Mouse (Mus musculus): ENCODE measurements around the gene Mars. TPM values are rescaled to one million over a fixed set of nuclear protein-coding genes. Genes with fewer than 3 reads are reported as not detected.

Gene Mars
- 110 and 135 TPM in 2 replicates for total RNA-seq (2021)
- long read RNA-seq, transcript Mars-206 (22 exons, 2,962 nt), result minor isoform, 33 of 278 reads
- long read RNA-seq, transcript Mars-201 (21 exons, 2,939 nt), result major isoform, 207 of 278 reads
- long read RNA-seq, partial matches to known transcripts, result 18 of 278 reads
- long read RNA-seq, other reads (novel, unspliced or antisense), result 16 of 278 reads

GRCm38 (mm10) chr10:127311476-127312355 is at the start of gene Mars:
Gene Mars, minus strand, starts transcription at chr10:127311786.
- DNase-seq, result peak; percentile 88

DNA sequence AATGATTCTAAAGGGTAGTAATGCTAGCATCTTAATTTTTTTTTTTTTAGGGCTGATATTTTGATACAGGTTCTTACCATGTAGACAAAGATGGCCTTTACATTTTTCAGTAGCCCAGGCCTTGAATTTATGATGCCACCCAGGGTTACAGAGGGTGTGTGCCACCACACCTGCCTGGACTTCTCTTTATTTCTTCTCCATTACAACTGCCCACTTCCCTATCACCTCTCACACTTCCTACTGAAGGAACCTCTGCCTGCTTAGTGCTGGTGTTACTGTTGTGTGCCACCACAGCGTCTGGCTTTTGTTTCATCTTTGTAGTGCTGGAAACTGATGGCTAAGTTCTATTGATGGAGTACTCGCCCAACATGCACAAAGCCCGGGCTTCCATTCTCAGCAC is 49.1 kb upstream of the Mars start:
- DNase-seq, result no peak

GRCm38 (mm10) chr10:127355336-127355735 is 43.8 kb upstream of the Mars start:
- no peak for DNase-seq

GRCm38 (mm10) chr10:127353909-127354895 is 42.6 kb upstream of the Mars start, which contains the start of gene Inhbe:
Gene Inhbe, minus strand, starts transcription at chr10:127354411.
- DNase-seq, result no peak

DNA sequence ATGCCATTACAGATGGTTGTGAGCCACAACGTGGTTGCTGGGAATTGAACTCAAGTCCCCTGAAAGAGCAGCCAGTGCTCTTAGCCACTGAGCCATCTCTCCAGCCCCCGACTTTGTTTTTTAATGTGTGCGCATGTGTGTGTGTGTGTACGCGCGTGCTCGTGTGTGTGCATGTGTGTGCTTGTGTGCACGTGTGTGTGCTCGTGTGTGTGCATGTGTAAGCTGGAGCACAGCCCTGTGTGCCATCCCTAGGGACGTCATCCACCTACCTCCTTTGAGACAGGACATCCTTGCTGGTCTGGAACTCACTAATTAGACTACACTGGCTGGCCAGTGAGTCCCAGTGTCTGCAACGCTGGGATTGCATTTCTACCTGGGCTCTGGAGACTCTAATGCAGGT is 41.2 kb upstream of the Mars start:
- DNase-seq, result no peak

DNA sequence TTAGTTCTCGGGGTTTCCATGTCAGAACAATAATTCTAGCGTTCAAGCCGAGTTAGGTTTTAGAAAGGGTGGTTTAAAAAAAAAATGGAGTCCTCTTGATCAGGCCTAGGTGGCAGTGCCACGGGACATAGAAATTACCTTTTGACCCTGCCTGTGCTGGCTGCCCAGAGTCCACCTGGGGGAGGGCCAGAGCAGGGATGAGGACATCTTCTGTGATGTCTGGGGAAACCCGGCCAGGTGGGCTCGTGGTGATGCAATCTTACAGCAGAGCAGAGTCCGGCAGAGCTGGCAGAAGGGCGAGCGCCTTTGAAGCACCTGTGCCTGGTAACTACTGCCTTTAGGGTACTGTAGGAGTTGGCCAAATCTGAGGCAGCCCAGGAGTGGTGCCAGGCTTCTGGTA is 40.6 kb upstream of the Mars start:
- DNase-seq, result no peak

- no peak for DNase-seq
Observed at GRCm38 (mm10) chr10:127351719-127352118, 40.1 kb upstream of the Mars start.

GRCm38 (mm10) chr10:127351285-127351595 is 39.7 kb upstream of the Mars start:
- DNase-seq, result no peak

DNA sequence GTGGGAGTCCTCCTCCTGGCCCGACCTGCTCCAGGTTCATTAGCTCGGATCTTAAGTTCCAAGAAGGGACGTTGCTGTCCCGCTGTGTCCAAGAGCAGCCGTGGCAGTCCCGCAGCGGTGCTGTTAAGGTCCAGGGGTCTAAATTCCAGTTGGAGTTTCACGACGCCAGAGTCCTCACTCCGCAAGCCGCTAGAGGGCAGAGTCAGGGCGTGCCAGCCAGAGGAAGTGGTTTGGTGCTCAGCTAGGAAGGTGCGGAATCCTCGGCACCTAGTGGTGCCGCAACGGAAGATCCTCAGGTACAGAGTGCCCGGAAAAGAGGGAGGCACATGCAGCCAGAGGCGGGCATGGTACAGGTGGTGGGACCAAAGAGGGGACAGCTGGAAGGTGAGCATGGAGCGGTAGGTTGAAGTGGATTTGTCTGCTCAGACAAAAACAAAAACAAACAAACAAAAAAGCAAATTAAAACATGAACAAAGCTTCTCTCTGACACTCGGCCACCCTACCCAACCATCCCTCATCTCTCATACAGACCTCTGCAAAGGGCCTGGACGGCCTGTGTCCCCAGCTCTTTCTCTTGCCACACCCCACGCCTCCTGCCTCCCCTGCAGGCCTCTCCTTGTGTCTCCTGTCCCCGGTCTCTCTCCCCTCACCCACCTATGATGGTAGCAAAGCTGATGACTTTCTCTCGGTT is 39.2 kb upstream of the Mars start:
- peak; percentile 71 for DNase-seq

DNA sequence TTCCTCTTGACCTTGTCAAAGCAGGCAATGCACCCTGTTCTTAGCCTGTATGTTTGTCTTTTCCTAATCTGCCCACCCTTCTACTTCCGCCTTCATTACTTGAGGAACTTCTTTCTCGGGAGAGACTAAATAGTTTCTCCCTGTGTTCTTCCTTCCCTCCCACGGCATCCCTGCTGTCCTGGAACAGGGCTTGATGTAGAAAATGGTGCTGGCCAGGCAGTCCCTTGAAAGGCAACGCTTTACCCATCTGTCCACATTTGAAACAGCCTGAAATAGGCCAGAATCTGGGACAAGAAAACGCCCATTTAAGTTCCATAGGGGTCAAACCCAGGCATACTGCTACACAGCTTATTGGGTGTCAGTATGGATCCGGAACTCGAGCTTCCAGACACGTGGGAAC is 38.2 kb upstream of the Mars start:
- no peak for DNase-seq

- no peak for DNase-seq
Observed at GRCm38 (mm10) chr10:127348957-127349356, 37.4 kb upstream of the Mars start.

DNA sequence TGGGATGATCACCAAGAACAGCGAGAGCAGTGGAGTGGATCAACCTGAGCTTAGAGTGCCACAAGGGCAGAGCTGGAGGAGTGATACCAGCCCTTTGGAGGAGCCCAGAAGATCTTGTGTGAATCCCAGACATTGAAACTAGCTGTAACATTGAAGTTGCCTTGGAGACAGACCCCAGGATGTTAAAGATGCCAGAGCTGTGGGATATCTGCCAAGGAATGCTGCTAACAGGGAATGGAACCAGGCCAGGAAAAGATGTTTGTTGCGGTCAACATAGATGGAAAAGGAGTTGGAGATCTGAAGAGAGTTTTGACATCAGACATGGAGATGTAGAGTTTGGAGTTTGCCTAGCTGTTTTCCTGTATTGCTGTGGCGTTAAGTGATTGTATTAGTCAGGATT is 34.6 kb upstream of the Mars start:
- no peak for DNase-seq

- no peak for DNase-seq
Observed at GRCm38 (mm10) chr10:127343029-127343428, 31.4 kb upstream of the Mars start.

- DNase-seq, result peak; percentile 82
Observed at GRCm38 (mm10) chr10:127341891-127342639, 30.5 kb upstream of the Mars start, which contains the start of gene Gli1. Gene Gli1, minus strand, starts transcription at chr10:127341974.

- DNase-seq, result no peak
Observed at GRCm38 (mm10) chr10:127341360-127341690, 29.7 kb upstream of the Mars start.

DNA sequence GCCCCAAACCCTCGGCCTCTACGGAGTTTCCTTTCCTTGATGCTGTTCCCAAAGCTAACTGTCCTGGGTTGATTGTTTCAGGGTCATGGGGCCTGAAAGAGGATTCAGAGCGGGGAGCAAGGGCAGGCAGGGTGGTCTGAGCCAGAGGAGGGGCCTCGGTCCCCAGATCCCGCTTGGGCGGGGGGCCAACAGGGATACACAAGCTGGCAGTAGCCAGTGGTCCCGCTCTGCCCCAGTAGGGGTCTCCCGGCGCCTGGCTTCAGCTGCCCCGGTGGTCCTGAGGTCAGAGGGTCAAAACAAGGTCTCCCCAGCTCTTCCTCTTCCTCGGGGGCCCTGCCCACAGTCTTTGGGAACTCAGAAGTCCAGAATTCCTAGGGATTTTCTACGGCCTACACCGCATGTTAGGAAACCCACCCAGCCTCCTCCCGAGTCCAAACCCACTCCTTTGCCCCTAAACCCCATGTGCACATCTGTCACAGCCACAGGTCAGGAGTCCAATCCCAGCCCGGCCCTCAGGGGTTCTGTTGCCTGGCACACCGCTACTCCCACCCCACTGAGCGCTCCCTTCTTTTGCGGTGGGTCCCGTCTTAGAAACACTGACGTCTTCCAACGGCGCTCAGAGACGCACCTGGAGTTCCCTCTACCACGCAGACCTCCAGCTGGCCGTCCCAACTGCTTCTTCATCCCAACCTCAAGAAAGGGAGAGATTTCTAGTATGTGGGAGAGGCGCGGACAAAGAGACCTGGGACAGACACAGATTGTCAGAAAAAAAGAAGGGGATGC is 29.2 kb upstream of the Mars start:
- no peak for DNase-seq

GRCm38 (mm10) chr10:127339683-127340576 is 28.3 kb upstream of the Mars start:
- DNase-seq, result peak; percentile 61

GRCm38 (mm10) chr10:127338930-127339682 is 27.5 kb upstream of the Mars start:
- peak; percentile 73 for DNase-seq

Data from adrenal gland, postnatal 25 days (tissue).